Mouse (Mus musculus) Muller cell, postnatal 12 days (primary cell): Measurements from ENCODE around the gene Smarce1.

Experiments used
- DNase-seq: peaks from one replicate; pipeline ENCODE4 v3.0.0-alpha.2; 2015; ENCODE audit errors: inconsistent ontology term

Gene Smarce1

GRCm38 (mm10) chr11:99229641-99230260 is 1.1 kb downstream of the Smarce1 start:
- peak; percentile 25 for DNase-seq

- no peak for DNase-seq
These were observed 4.5 kb downstream of the Smarce1 start for GRCm38 (mm10) chr11:99226298-99226697.

- DNase-seq = no peak
These were observed 7.5 kb downstream of the Smarce1 start for GRCm38 (mm10) chr11:99223310-99223709.

DNA sequence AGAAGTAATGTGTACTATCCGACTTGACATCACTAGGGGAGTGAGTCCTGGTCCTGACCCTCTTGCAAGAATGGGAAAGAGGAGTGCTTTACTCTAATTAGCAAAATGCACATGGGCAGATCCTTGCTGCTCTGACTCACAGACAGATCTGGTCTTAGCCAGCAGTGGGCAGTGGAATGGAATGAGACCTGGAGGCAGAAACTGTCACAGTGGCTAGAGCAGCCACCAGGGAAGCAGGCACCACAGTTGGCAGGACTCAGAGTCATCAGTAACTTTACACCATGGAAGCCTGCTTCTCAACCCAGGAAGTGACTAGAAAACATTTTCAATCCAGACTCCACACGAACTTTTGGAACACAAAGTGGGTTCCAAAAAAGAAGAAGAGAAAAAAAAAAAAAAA is 9.0 kb downstream of the Smarce1 start:
- peak; percentile 84 for DNase-seq

DNA sequence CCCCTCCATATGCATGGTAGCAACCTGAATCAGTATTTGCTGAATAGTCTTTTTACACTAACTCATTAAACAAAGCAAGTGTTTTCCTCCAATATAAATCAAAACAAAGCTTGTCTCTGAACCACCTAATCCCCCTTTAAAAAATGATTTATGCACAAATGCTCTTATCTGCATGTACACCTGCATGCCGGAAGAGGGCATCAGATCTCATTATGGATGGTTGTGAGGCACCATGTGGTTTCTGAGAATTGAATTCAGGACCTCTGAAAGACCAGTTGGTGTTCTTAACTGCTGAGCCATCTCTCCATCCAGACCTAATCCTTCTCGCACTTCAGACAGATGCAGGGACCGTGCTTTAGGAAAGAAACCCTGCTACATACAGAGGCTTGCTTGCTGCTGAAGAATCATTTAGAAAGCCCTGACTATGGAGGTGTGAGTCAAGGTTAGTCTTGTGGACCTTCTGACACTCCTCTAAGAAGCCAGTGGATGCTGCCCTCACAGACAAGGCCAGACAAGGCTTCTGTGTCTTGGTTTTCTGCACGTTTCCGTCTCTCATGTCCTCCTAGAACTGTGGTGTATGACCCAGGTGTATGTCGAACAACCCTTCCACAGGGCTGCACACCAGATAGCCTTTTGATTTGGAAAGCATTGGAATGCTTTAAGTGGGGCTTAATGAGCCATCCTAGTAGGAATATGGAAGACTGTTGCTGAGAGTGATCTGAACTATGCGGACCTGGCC is 13.4 kb downstream of the Smarce1 start:
- DNase-seq = no peak

DNA sequence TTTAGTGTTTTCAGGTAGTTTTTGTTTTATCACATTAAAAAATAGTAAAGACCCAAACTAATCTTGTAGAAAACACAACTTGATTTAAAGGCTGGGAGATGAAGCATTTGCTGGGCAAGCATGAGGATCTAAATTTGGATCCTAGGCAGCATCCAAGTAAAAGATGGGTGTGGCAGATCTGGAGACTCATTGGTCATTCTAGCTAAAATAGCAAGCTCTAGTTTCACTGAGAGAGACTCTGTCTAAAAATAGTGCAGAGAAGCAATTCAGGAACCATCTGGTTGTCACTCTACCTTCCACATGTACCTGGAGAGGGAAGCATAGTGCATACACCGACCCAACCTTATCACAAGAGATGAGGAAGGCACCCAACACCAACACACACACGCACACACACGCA is 14.6 kb downstream of the Smarce1 start:
- DNase-seq = no peak

DNA sequence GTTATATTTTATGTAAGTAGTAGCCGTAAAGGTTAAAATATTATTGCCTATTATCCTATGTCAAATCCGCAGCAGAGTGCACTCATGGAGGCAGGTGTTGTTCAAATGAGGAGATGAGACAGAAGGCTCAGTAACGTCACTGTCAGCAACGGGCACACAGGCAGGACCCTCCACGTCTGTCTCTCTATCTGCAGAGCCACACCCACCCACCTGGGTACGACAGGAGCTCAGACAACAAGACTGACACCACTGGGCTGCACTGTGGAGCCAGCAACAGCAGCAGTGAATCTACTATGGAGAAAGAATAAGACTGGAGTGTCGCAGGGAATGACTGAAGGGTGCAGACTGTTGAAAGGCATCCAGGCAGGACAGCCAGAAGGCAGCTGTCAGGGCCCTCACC is 18.1 kb downstream of the Smarce1 start:
- DNase-seq = no peak

DNA sequence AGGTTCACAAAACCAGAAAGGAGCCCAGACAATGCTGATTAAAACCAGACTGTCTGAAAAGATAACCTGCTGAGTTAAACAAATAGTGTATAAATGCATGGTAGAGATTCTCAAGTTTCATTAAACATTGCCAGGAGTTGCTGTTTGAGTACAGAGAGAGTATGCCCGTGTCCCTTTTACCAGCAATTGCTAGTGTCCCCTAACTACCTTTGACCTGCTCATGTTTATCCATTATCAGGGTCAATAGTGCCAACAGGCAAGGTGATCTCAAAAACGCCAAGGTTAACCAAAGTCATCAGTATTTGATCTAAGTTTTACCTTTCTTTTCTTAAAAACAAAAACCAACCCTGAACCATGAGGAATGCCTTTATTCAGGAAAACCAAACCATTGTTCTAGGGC is 18.9 kb downstream of the Smarce1 start:
- no peak for DNase-seq

DNA sequence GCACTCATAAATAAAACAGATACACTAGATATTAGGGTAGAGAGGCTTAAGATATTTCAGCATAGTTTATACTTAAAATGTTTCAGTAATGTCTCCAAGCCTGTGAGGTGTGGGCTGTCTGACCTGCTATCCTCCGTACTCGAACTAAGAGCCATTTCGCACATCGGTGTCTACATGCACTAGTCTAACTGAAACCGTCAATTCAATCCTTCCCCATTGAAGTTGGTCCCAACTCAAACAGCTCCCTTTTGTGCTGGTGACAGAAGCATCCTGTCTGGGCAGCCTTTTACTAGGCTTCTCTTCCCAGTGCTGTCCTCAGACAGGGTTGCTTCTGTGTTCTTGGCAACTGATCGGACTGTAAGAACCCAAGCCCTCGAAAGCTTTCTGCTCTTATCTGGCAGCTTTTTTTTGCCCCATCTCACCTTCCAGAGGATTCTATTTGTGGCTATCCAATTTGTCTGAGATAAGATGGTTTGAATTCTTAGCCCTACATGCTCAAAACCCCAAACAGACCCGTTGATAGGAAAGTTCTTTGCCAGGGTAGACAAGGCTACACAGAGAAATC is 22.6 kb downstream of the Smarce1 start:
- no peak for DNase-seq

DNA sequence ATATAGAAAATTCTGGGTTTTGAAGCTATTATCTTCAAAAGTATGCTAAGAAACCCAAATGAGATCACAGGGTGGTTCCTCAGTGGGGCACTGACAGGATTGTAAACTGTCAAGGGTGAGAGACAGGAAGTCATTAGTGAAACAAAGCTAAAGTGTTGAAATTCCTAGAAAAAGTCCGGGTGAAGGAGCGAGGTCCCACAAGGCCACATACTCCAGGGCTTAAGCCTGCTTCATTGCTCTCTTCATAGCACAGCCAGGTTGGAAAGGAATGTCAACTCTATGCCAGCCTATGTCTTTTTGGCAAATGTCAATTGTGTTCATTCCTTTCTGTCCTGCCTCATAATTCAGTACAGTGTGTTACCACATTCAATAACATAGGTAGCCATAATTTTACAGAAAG is 23.4 kb downstream of the Smarce1 start:
- DNase-seq = peak; percentile 53

DNA sequence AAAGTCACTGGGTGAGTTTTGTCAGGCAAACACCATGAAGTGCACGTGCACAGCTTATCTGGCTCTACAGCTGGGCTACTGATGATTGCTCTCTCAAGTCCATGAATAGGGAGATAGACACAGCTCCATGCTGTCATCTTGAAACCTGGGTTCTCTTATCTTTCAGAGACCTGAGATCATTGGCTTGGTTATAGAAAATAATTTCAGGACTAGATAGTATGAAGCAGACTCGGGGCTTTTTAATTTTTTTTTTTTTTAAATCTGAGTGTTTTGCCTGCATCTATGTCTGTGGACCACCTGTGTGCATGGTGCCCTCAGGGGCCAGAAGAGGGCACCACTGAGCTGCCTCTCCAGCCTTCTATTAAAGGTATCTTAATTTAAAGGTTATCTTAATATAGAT is 23.9 kb downstream of the Smarce1 start:
- no peak for DNase-seq

- DNase-seq = peak; percentile 11
These were observed 41.6 kb downstream of the Smarce1 start for GRCm38 (mm10) chr11:99189154-99189582.

GRCm38 (mm10) chr11:99187348-99187747 is 43.5 kb downstream of the Smarce1 start:
- no peak for DNase-seq

- no peak for DNase-seq
These were observed 44.0 kb downstream of the Smarce1 start for GRCm38 (mm10) chr11:99186836-99187235.

DNA sequence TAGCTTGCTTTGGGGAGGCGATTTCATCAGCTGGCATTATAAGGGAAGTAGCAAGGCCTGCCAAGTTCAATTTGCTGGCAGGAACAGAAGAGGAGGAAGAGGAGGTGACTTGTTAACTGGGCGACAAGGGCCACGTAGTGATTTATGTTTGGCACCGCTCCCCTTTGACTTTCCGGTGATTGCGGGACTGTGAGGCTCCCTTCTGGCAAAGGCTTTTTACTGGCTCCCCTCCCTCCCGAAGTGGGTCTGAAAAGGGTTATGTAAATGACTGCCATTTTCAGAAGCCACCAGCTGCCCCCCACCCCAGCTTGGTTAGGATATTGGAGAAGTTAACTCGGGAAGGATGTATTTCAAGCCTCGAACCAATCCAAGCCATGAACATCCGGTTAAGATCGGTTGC is 48.2 kb downstream of the Smarce1 start:
- no peak for DNase-seq

- DNase-seq = no peak
These were observed 50.7 kb downstream of the Smarce1 start for GRCm38 (mm10) chr11:99180071-99180470.

GRCm38 (mm10) chr11:99177925-99178198 is 53.0 kb downstream of the Smarce1 start:
- no peak for DNase-seq

DNA sequence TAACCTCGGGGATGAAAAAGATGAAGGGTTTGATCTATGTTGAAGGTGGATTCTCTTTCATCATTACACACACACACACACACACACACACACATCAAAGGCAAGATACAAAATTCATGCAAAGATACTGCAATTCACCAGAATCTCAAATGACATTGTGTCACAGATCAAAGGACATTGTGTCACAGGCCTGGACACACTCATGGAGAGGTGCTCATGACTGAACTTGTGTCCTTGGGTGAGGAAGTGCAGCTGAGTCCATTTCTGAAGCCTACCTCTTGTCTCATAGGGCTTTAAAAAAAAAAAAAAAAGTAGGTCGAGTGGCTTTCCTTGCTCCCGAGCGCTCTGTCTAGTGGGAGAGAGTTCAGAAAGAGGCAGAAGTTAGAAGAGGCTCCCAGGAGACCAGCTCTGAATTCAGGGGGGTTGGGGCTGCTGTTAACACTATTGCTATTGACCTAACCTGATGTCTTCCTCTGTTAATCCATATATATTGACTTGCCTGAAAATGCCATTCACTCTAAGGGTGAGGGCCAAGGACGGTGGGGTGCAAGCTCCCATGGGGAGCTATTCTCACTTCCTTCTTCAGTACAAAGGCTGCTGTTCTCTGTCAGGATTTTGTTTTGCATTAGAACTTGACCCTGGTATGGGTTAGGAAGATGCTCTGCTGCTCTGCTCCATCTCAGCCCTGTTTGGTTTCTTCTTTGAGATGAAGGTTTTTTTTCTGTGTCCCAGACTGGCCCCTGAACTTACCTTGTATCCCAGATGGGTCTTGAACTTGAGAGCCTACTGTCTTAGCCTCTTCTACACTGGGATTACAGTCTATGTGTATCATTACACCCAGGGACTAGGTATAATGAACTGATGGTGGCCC is 53.5 kb downstream of the Smarce1 start:
- DNase-seq = no peak

DNA sequence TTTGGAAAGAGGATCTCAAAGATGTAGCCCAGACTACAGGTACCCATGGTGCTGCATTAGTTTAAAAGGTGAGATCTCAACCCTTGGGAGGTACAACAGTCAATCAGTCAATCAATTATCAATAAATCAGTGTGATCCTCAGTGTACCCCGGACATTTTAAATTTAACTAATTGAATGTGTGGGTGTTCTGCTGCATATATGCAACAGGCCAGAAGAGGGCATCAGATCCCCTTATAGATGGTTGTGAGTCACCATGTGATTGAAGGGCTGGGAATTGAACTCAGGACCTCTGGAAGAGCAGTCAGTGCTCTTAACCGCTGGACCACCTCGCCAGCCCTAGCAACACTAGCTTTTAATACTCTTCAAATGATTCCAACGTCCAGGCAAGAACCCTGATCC is 58.8 kb downstream of the Smarce1 start:
- no peak for DNase-seq

GRCm38 (mm10) chr11:99171442-99171841 is 59.4 kb downstream of the Smarce1 start:
- DNase-seq = no peak

GRCm38 (mm10) chr11:99170547-99171267 is 60.1 kb downstream of the Smarce1 start:
- DNase-seq = no peak

GRCm38 (mm10) chr11:99170005-99170404 is 60.8 kb downstream of the Smarce1 start:
- no peak for DNase-seq
